Mouse (Mus musculus) bone marrow, adult 2 months (tissue): ENCODE data around the gene Rc3h2.

ENCODE experiments used
- CTCF ChIP-seq: fragments of 200-500 bp; IDR thresholded peaks from 2 replicates; pipeline ENCODE4 v1.5.1; 2011; ENCODE audit warnings: low read length, control low read depth; ENCODE audit not compliant: control insufficient read depth, insufficient read depth
- POLR2A ChIP-seq: fragments of 200-500 bp; IDR thresholded peaks from 2 replicates; pipeline ENCODE4 v1.6.1; 2011; ENCODE audit warnings: low read depth, mild to moderate bottlenecking, control low read depth, low read length, borderline replicate concordance; ENCODE audit not compliant: control insufficient read depth

DNA sequence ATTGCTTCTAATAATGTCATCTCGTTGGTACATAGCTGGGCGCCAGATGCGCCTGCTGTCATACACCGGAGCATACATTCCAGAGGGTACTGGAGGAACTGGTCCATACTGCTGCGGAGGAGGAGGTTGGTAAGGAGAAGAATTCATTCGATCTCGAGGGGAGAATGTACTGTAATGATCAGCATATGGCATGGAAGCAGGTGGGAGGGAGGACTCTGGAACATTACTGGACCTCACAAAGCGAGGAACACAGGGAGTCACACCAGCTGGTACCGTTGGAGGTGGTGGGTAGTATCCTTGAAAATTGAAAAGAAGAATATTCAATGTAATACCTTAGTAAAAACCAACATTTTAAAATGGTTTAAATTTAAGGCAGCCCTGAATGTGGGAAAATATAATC is 39.8 kb downstream of the Rc3h2 start:
- TF ChIP-seq CTCF (no peak), POLR2A (no peak)
